Mouse (Mus musculus) testis, adult 2 months (tissue): ENCODE results near the gene Olfr878. TPM values are rescaled to one million over a fixed set of nuclear protein-coding genes. Genes with fewer than 3 reads are reported as not detected.

Experiments
- H3K27ac ChIP-seq: fragments of 200-500 bp; 2 replicates; pipeline ENCODE4 v1.5.1; 2012; ENCODE audit warnings: low read depth, low read length; ENCODE audit not compliant: control insufficient read depth, insufficient read depth
- H3K27me3 ChIP-seq: fragments of 200-500 bp; 2 replicates; pipeline ENCODE4 v1.6.1; 2012; ENCODE audit warnings: mild to moderate bottlenecking, low read length, moderate library complexity; ENCODE audit not compliant: control insufficient read depth, insufficient read depth
- H3K36me3 ChIP-seq: fragments of 200-500 bp; 2 replicates; pipeline ENCODE4 v1.6.1; 2012; ENCODE audit warnings: mild to moderate bottlenecking, low read length; ENCODE audit not compliant: control insufficient read depth, insufficient read depth
- H3K4me1 ChIP-seq: fragments of 200-500 bp; 2 replicates; pipeline ENCODE4 v1.6.1; 2012; ENCODE audit warnings: low read length; ENCODE audit not compliant: control insufficient read depth, insufficient read depth
- H3K4me3 ChIP-seq: fragments of 200-500 bp; 2 replicates; pipeline ENCODE4 v1.5.1; 2012; ENCODE audit warnings: low read depth, mild to moderate bottlenecking, low read length, moderate library complexity, mixed read lengths; ENCODE audit not compliant: control insufficient read depth
- CTCF ChIP-seq: fragments of 200-500 bp; IDR thresholded peaks from 2 replicates; pipeline ENCODE4 v1.5.1; 2012; ENCODE audit warnings: low read depth, mild to moderate bottlenecking, inconsistent platforms, low read length, moderate library complexity; ENCODE audit not compliant: control insufficient read depth, insufficient read depth, insufficient replicate concordance
- POLR2A ChIP-seq: fragments of 200-500 bp; IDR thresholded peaks from 2 replicates; pipeline ENCODE4 v1.6.1; 2012; ENCODE audit warnings: low read depth, mild to moderate bottlenecking, inconsistent platforms, low read length, moderate library complexity; ENCODE audit not compliant: control insufficient read depth
- polyA plus RNA-seq: library from polyadenylated mRNA; depleted of rRNA; stranded (reverse); fragments of >200 nt; gene quantifications from 2 replicates; pipeline ENCODE4 v1.2.3, GENCODE M21; 2012; rRNA removed

Olfr878 gene
- polyA plus RNA-seq, 1 experiment, result not detected

- H3K4me3 ChIP-seq, result no peak overlapping the region
Measured at GRCm38 (mm10) chr9:37924194-37924593, 6.6 kb downstream of the Olfr878 start.

GRCm38 (mm10) chr9:37925445-37925844 is 7.8 kb downstream of the Olfr878 start:
- H3K4me1 ChIP-seq, result no peaks in the 10 kb centered on the region
- no peaks in the 10 kb centered on the region for H3K36me3 ChIP-seq
- H3K27ac ChIP-seq, result no peak overlapping the region
- no peaks in the 10 kb centered on the region for H3K27me3 ChIP-seq
- no peak for TF ChIP-seq CTCF
- no peak for TF ChIP-seq POLR2A
- H3K4me3 ChIP-seq, result no peak overlapping the region

More at GRCm38 (mm10) chr9:37924194-37924593, 6.6 kb downstream of the Olfr878 start:
- Histone ChIP-seq H3K27ac (no peak overlapping the region), H3K4me1 (no peaks in the 10 kb centered on the region), H3K36me3 (no peaks in the 10 kb centered on the region), H3K27me3 (no peaks in the 10 kb centered on the region)
- TF ChIP-seq CTCF, result no peak
- no peak for TF ChIP-seq POLR2A

GRCm38 (mm10) chr9:37926019-37927013 is 8.7 kb downstream of the Olfr878 start:
- Histone ChIP-seq H3K4me1 (no peaks in the 10 kb centered on the region), H3K27ac (no peak overlapping the region), H3K4me3 (no peak overlapping the region), H3K27me3 (no peaks in the 10 kb centered on the region), H3K36me3 (no peaks in the 10 kb centered on the region)
- TF ChIP-seq CTCF, result no peak
- no peak for TF ChIP-seq POLR2A

GRCm38 (mm10) chr9:37932519-37932918 is 14.9 kb downstream of the Olfr878 start:
- TF ChIP-seq CTCF (no peak), POLR2A (no peak)
- H3K36me3 ChIP-seq, result no peaks in the 10 kb centered on the region
- no peaks in the 10 kb centered on the region for H3K27me3 ChIP-seq
- H3K4me3 ChIP-seq, result no peak overlapping the region
- no peak overlapping the region for H3K27ac ChIP-seq
- no peaks in the 10 kb centered on the region for H3K4me1 ChIP-seq

GRCm38 (mm10) chr9:37934146-37934545 is 16.5 kb downstream of the Olfr878 start:
- Histone ChIP-seq H3K36me3 (no peaks in the 10 kb centered on the region), H3K27ac (no peak overlapping the region), H3K4me3 (no peak overlapping the region), H3K4me1 (no peaks in the 10 kb centered on the region), H3K27me3 (no peaks in the 10 kb centered on the region)
- TF ChIP-seq POLR2A (no peak), CTCF (no peak)

- H3K4me3 ChIP-seq, result no peak overlapping the region
- TF ChIP-seq POLR2A, result no peak
- H3K36me3 ChIP-seq, result no peaks in the 10 kb centered on the region
- no peaks in the 10 kb centered on the region for H3K27me3 ChIP-seq
- no peak overlapping the region for H3K27ac ChIP-seq
- no peaks in the 10 kb centered on the region for H3K4me1 ChIP-seq
Measured at GRCm38 (mm10) chr9:37941167-37941566, 23.5 kb downstream of the Olfr878 start.

Other genes with a start within 250 kb of the Olfr878 start
- 0.70 and 0.85 TPM in 2 replicates for gene Panx3, start 248.6 kb upstream of the Olfr878 start, polyA plus RNA-seq
- 0.19 TPM in 1 of 2 replicates, not detected in the other for gene Olfr160, start 201.6 kb upstream of the Olfr878 start, polyA plus RNA-seq
- 0.26 and 0.53 TPM in 2 replicates for gene Olfr874, start 172.7 kb upstream of the Olfr878 start, polyA plus RNA-seq
- 0.17 TPM in 1 of 2 replicates, not detected in the other for gene Olfr875, start 146.0 kb upstream of the Olfr878 start, polyA plus RNA-seq
- gene Olfr876, start 114.8 kb upstream of the Olfr878 start, polyA plus RNA-seq, result not detected in 2 replicates
- not detected in 2 replicates for gene Olfr877, start 63.6 kb upstream of the Olfr878 start, polyA plus RNA-seq
- not detected in 2 replicates for gene Olfr145, start 21.1 kb upstream of the Olfr878 start, polyA plus RNA-seq
- not detected in 2 replicates for gene Olfr881, start 74.0 kb downstream of the Olfr878 start, polyA plus RNA-seq
- not detected in 2 replicates for gene Olfr883, start 108.0 kb downstream of the Olfr878 start, polyA plus RNA-seq
- gene Olfr884, start 128.7 kb downstream of the Olfr878 start, polyA plus RNA-seq, result not detected in 2 replicates
- gene Olfr885, start 143.5 kb downstream of the Olfr878 start, polyA plus RNA-seq, result not detected in 2 replicates
- not detected in 2 replicates for gene Olfr887, start 166.2 kb downstream of the Olfr878 start, polyA plus RNA-seq
- gene Olfr888, start 190.3 kb downstream of the Olfr878 start, polyA plus RNA-seq, result not detected in 2 replicates
- not detected in 2 replicates for gene Olfr889, start 197.4 kb downstream of the Olfr878 start, polyA plus RNA-seq
- not detected in 2 replicates for gene Olfr890, start 224.7 kb downstream of the Olfr878 start, polyA plus RNA-seq